Mouse (Mus musculus) spleen, adult 2 months (tissue): Measurements from ENCODE around the gene Tspyl4.

Source experiments
- CTCF ChIP-seq: fragments of 200-500 bp; IDR thresholded peaks from 2 replicates; pipeline ENCODE4 v1.5.1; 2011; ENCODE audit warnings: mild to moderate bottlenecking, inconsistent platforms; ENCODE audit not compliant: insufficient read depth, insufficient read length, insufficient replicate concordance; ENCODE audit errors: extremely low read depth
- POLR2A ChIP-seq: fragments of 200-500 bp; IDR thresholded peaks from 2 replicates; pipeline ENCODE4 v1.6.1; 2011; ENCODE audit warnings: low read depth, low read length, inconsistent platforms

DNA sequence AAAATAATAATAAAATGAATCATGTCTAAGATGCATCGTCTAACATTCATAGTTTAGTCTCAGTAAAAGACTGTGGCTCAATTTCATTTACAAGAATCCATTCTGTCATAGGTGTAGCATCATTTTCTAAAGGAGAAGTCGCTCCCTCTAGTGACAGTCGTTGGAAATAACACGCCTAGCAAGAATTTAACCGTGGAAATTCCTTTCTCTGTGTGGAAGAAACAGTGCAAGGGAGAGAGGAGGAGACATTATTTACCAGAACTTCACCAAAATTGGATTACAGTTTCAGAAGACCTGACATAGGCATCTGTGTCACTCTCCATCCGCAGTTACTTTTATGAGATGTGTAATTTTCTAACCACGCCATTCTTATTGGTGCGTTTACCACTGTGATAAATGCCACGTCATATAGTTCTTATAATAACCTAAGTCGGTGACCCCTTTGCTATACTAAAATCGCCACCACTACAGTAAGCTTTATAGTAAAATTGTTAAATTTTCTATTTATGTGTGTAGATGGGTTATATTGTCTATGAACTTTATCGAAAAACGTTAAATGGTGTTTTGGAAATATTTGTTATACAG is 16.6 kb upstream of the Tspyl4 start:
- TF ChIP-seq POLR2A (no peak), CTCF (no peak)
